Mouse (Mus musculus) liver (tissue): Measurements from ENCODE around the gene Wdr3.

Source experiments
- DNase-seq: peaks from one replicate; pipeline ENCODE4 v3.0.0-alpha.2; 2020; ENCODE audit warnings: mixed read lengths

Gene Wdr3

DNA sequence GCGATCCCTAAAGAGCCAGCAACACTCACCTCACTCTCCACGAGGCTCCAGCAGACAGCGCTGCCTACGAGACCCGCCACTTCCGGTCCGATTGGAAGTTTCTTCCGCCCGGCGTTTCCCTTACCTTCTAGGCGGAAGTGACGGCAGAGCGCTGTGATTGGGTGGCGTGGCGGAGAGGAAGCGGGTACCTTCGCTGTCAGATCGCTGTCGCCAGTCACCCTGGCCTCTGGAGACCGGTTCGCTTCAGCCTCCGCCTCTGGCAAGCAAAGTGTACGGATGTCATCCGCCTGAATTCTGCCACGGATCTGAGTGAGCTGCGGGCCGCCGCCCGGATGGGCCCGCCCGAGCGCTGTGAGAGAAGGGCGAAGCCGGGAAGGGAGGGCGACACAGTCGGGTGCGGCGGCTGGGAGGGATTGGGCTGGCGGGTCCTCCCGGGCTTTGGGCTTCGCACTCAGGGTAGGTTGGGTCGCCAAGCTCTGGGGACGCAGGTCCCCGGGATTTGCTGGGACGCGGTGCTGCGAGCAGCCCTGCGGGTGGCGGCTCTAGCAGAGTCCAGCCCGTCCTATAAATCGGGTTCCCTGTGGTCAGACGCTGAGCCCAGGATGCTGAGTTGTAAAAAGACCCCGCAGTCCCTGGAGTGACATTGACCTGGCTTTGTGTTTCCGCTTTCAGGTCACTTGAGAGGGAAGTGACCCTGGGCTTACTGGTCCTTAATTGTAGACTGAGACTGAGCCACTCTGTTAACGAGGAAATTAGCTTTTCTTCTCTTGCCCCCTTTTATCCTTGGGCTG lies at the start of gene Wdr3, which contains the start of gene Gdap2:
Wdr3 (minus strand) TSS at position 93 of the 791 bp plus-strand sequence.
Gdap2 (plus strand) TSS at position 67 of the 791 bp plus-strand sequence.
- peak; percentile 93 for DNase-seq

DNA sequence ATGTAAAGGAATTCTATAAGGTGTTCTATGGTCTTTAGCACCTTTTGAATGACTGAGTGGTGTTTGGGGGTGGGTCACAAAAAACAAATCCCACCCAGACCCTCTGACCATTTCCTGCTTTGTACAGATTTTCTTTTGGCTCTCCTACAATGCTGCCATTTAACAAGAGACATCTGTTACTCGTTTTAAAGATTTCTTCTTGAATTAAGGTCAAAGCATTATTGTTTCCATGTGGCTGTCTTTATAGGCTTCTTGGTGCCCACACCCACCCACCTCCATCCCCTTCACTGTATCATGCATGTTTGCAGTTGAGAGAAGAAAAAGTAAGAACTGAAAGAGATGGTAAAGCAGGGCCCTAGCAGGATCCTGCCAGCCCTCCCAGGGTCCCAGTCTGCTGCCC lies 44.8 kb upstream of the Wdr3 start:
- DNase-seq: no peak

DNA sequence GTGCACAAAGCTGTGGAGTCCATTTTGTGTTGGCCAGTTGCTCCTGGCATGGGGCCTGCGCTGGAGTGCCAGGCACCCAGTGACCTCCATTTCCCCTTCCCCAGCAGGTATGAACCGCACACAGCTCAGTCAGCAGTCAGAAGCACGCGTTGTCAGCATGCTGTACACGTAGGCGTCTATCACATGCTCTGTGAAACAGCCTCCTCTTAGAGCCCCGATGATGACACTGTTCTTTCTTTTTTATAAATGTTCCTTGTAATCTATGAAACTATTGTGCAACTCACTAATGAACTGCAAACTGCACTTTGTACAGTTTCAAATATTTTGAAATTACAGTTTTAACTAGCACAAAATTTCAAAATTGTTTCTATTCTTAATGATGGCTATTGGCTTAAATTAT lies 39.3 kb upstream of the Wdr3 start:
- no peak for DNase-seq

DNA sequence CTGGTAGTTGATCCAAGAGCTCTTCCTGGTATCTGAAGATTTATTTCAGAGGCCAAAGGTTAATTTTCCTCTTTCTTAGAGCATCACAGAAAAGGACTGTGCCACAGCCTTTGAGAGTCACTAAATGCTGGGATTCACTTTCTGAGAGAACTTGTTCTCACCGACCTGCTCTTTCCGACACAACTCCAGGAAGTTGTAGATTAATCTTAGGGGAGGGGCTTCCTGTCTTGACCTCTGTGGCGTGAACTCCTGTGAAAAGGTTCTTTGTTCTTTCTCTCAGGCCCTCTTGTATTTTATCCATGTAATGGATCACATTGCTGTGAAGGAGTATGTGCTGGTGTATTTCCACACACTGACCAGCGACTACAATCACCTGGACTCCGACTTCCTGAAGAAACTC lies 32.0 kb upstream of the Wdr3 start:
- DNase-seq: no peak

DNA sequence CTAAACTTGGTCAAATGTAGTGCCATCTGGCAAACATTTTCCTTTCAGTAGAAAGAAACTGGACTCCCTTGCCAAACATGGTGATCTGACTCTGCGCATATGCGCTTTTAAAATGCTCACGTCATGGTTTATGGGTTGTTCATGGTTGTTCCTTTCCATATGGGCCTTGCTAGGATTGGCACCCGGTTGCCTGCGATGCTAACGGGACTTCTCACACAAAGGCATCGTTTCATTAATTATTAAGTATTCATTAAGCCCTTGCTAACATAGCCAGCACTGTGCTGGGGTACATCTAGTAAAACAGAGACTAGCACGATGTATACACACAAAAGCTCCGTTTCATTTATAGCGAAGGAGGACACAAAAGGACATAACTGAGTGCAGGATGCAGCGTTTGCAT lies 27.7 kb upstream of the Wdr3 start:
- no peak for DNase-seq

DNA sequence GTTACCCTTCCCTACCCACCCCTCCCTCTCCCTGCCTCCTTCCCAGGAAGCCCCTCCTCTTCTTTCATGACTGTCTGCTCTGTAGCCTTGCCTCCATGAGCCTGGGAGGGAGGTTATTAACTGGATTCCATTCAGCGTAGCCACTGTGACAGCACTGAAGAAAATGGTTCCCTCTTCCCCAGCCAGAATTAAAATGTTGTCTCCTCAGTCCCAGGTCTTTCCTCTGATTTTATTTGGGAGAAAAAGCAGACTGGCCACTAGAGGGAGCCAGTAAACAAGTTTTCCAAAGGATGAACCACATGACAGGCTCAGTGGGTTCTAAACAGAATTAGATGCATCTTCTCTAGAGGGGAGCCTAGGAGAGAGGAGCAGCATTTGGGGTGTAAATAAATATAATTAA lies 27.2 kb upstream of the Wdr3 start:
- DNase-seq: peak; percentile 43

DNA sequence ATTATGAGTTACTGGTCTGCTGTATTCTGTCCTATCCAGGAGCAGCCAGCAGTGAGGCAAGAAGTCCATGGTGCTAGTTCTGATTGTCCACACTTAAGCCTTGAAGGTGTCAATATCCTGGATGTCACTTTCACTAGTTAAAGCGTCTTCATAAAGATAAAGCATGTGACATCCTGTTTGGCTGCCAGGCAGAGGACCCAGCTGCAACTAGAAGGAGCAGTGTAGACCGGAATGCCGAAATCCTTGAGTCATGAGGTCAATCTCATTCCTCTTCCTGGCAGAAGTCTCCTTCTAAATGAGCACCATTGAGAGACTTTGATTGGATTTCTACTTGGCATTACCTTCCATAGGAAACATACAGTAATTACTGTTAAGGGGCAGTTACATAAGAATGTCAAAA lies 18.3 kb upstream of the Wdr3 start:
- no peak for DNase-seq

DNA sequence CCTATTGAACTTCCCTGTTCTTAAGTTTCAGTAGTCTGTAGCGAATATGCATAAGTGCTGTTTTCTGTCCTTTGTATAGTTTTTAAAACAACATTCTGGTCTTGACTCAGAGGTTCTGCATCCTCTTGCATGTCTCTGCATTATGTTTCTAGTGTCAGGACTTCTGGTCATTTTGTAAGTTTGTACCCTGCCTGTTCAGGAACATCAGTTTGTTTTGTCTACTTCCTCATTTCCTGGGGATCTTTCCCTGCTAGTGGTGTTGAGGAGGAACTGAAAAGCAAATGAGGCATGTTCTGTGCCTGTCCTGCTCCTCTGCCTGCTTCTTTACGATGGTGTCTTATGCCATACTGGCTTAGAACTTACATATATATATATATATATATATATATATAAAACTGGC lies 13.8 kb upstream of the Wdr3 start:
- no peak for DNase-seq

DNA sequence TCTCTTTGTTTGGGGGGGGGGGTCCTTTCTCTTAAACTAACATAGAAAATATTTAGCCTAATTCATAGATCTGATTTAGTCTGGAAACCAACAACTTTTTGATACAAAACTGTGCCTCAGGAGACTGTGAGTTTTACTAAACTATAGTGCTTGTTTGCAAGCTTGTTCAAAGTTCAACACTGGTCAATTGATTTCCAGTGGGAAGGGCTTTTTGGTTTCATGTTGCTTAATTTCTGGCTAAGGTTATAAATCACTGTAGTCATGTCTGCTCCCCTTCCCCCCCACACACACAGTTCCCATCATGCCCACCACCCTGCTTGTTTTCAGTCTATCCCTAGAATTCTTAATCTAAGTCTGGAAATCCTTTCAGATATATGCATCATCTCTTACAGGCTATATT lies 2.8 kb upstream of the Wdr3 start:
- no peak for DNase-seq

DNA sequence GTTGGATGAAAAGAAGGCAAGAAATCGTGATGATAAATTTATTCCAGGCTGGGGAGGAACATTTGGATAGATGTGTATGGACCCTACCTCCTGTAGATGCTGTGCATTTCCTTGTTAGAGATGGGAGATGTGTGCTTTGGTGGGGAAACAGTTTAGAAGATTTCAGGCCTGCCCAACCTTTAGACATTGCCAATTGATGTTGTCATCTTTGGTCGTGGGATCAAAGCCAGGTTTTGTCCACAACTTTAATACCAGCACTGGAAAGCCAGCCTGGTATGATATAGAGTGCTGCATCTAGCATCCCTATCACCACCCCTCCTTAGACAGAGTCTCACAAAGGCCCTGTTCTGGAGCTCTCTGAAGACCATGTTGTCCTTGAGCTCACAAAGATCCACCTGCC lies 1.3 kb upstream of the Wdr3 start:
- DNase-seq: no peak

DNA sequence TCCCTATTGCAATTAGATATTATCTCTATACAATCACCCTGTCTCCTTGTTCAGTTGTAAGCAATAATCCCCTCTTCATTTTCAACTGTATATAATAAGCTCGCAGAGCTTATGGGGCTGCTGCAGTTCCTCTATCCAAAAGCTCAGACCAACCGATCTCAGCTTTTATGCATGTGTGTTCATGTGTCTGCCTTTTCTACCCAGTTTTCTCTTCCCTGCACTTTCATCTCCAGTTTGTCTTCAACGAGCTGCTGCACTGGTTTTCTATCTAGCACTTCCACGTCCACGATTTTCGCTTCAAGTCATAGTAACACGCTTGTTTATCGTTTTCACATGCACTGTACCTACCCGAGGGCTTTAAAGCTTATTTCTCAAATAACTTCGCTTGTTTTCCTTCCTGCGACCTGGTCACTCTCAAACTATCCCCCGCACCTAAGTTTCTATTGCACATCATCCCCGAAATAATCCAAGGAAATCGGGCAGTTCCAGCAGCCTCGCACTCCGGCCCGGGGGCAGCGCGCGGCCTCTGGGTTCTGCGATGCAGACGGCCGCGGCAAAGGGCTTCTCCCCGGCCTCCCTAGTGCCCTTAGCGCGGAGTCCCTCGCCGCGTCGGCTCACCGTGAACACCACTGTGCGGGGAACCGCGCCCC lies 417 bp downstream of the Wdr3 start:
- DNase-seq: no peak

DNA sequence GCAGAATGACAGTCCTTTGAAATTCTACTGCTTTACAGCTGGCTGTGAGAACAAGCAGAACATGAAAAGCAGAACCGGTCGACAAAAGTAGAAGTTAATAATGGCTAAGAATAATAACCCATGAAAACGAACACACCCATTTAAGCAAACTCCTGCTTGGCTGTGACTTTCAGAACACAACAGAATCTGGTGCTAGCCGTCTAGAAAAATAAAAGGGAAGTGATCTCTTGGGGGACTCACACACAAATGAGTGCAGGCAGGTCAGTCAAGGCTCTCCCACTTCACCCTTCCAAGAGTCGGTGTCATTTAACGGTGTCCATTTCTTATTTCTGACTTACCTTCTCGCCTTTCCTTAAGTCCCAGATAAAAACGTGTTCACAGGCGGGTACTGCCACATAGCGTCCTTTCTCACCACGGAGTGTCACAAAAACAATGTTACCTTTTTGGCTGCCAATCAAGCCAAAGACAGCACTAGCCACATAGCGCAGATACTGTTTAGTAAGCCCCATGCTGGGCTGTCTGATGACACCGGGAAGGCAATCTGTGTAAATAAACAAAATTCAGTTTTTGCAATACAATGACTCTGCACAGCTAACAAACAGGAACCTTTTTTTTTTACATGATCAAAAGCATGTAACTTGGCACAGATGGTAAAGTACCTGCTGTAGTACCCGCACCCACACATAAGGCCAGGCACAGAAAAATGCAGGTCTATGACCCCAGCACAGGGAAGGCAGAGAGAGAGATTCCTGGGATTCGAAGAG lies 1.3 kb downstream of the Wdr3 start:
- DNase-seq: no peak

DNA sequence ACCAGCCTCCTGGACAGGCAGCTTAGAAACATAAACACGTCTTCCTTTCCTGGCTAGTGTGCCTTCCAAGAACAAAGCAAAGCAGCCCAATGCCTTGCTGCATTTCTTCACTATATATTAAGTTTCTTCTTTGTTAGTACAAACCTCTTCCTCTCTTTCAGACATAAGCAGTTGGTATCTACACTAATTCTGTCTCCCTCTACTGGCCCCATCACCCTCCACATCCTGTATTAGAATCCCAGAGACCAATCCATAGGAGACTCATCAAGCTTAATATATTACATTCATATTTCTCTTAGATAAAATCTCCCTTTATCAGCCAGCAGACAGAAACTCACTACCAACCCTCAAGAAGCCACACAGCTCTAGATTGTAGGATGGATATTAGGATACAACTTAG lies 39.8 kb downstream of the Wdr3 start:
- DNase-seq: no peak

DNA sequence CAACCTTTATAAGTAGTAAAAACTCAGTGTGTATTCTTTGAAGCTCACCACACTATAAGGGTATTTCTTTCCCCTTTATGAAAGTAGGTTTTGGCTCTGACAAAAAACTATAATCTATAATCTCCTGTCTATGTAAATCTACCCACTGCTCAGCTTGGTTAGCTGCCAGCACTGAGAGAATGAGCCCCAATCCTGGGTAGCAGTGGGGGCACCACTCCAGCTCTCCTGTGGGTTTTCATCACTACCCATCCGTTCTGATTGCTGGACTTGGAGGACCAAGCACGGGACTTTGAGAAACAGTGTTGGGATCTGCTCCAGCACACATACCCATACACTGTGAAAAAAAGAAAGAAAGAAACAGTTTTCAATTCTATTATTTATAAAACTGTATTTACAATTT lies 40.2 kb downstream of the Wdr3 start:
- no peak for DNase-seq

DNA sequence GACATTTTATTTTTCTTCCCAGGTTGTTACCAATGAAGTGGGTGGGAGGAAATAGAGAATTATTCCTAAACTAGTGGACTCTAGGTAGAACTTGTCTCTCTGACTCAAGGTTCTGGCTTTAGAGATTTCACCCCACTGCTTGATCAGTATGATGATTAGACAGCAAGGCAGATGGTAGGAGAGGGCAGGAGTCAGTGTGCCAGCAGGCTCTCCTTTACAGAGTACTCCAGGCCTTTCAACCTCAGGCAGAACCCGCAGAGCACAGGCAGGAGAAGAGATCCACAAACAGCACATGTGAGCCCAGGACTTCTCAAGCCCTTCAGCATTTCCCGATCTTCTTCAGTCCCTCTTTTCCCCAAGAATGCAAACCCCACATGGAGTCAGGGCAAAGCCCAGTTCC lies 43.5 kb downstream of the Wdr3 start:
- no peak for DNase-seq

DNA sequence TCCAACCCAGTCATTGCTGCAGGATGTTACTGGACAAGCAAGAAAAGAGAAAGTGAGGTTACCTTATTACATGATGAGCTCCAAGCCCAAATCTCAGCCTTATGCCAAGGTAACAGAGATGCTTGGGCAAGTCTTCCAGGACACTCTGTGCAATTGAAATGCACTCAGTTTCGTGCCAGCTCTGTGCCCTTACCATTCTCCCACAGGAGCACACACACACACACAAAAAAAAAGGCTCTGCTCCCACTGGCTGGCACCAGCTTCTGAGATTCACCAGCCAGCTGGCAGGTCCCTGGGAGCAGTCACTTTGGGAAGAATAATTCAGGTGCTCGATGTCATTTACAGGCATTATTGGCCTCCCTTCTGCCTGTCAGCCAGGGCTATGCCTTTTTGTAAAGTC lies 55.5 kb downstream of the Wdr3 start:
- no peak for DNase-seq

DNA sequence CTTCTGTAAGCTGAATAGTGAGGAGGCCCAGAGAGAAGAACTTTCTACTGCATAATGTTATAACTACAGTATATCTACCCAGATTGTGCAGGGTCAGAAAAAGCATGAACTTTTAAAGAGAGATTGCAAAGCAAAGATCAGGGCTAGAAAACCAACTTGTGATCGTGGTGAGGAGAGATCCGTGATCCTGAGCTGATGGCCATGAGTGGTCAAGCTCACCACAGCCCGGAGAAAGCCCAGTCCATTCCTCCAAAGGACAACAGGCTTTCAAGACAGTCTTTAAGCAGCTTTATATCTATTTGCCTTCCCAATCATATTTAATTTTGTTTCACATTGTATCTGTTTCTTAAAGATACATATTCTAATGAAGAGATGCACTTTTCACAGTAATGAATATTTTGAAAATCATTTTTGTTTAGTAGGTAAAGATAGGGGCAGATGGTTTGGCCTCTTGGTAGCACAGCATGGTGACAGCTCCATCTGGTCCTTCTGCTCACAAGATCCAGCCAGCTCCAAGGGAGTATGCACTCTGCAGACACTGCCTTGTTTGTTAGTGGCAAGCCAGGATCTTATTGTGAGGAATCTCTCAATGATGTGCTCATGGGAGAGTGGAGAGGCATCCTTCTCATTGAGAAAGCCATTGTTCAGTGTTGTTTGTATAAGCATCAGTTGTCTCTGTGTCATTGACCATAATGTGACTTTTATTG lies 59.7 kb downstream of the Wdr3 start:
- no peak for DNase-seq
